Mouse (Mus musculus): ENCODE measurements around the gene Dlx1. TPM values are rescaled to one million over a fixed set of nuclear protein-coding genes. Genes with fewer than 3 reads are reported as not detected.

Dlx1 gene
- polyA plus RNA-seq, 1 experiment from 2014 or later: 13.6 TPM

DNA sequence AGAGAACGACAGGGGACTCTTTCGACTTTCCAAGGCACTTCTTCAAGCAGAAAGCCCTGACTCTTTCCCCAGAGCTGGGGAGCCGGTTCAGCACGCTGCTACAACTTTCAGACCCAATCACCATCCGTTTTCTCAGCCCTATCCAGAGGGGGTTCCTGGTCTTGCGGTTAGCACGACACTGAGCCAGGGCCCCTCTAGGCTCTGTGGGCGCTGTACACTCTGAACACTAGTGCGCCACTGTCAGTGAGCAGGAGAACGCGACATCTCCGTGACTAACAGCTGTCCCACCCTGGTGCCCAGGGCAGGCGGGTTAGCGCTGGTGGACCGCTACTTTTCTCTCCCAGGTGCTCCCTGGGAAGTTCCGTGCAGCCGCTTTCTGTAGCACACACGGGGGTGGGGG is 23.8 kb downstream of the Dlx1 start:
- peak; percentile 86 for DNase-seq (ENCODE audit: low spot score, missing footprints)
- 1% methylated on average over 18 of the region's 18 CpGs for WGBS

GRCm38 (mm10) chr2:71556071-71556470 is 28.2 kb downstream of the Dlx1 start:
- H3K9me3 ChIP-seq (ENCODE audit: control insufficient read depth, low read length): peaks cover 3% of the 10 kb centered on the region; the same call in 1 of the 2 replicates
- DNase-seq (ENCODE audit: low spot score, missing footprints) (peak; percentile 70), ATAC-seq (ENCODE audit: low FRiP score) (no peak)
- H3K36me3 ChIP-seq (ENCODE audit: control insufficient read depth, insufficient read depth, low read length): no peaks in the 10 kb centered on the region
- no peak overlapping the region for H3K9ac ChIP-seq (ENCODE audit: low read length)
- H3K4me3 ChIP-seq (ENCODE audit: low read depth, low read length): no peak overlapping the region
- H3K4me1 ChIP-seq (ENCODE audit: control insufficient read depth, insufficient read depth, low read length): no peaks in the 10 kb centered on the region; the same call in 1 of the 2 replicates
- peaks cover 16% of the 10 kb centered on the region for H3K27me3 ChIP-seq (ENCODE audit: control insufficient read depth, insufficient read depth, low read length)
- H3K27ac ChIP-seq (ENCODE audit: low read depth, low read length): no peak overlapping the region
- 68% methylated on average over 5 of the region's 5 CpGs for WGBS
- H3K4me2 ChIP-seq: no peak overlapping the region

More for the DNA sequence above, 23.8 kb downstream of the Dlx1 start:
- Histone ChIP-seq H3K4me1 (ENCODE audit: control insufficient read depth, insufficient read depth, low read length) (peaks cover 2% of the 10 kb centered on the region; the same call in 1 of the 2 replicates), H3K9me3 (ENCODE audit: control insufficient read depth, low read length) (no peaks in the 10 kb centered on the region), H3K4me3 (ENCODE audit: low read depth, low read length) (no peak overlapping the region), H3K27me3 (ENCODE audit: control insufficient read depth, insufficient read depth, low read length) (peaks cover 50% of the 10 kb centered on the region), H3K4me2 (peak overlapping the region; percentile 22; the same call in 1 of the 2 replicates), H3K9ac (ENCODE audit: low read length) (no peak overlapping the region), H3K36me3 (ENCODE audit: control insufficient read depth, insufficient read depth, low read length) (no peaks in the 10 kb centered on the region), H3K27ac (ENCODE audit: low read depth, low read length) (no peak overlapping the region)
- no peak for ATAC-seq (ENCODE audit: low FRiP score)

GRCm38 (mm10) chr2:71566466-71566865 is 38.6 kb downstream of the Dlx1 start:
- DNase-seq (ENCODE audit: low spot score, missing footprints) (no peak), ATAC-seq (ENCODE audit: low FRiP score) (no peak)
- Histone ChIP-seq H3K9ac (ENCODE audit: low read length) (no peak overlapping the region), H3K27ac (ENCODE audit: low read depth, low read length) (no peak overlapping the region), H3K4me3 (ENCODE audit: low read depth, low read length) (no peak overlapping the region), H3K27me3 (ENCODE audit: control insufficient read depth, insufficient read depth, low read length) (no peaks in the 10 kb centered on the region), H3K36me3 (ENCODE audit: control insufficient read depth, insufficient read depth, low read length) (no peaks in the 10 kb centered on the region), H3K4me2 (no peak overlapping the region), H3K4me1 (ENCODE audit: control insufficient read depth, insufficient read depth, low read length) (no peaks in the 10 kb centered on the region), H3K9me3 (ENCODE audit: control insufficient read depth, low read length) (no peaks in the 10 kb centered on the region)
- 84% methylated on average over 9 of the region's 9 CpGs for WGBS

GRCm38 (mm10) chr2:71573736-71574135 is 45.8 kb downstream of the Dlx1 start:
- H3K36me3 ChIP-seq (ENCODE audit: control insufficient read depth, insufficient read depth, low read length): no peaks in the 10 kb centered on the region
- no peak overlapping the region for H3K4me3 ChIP-seq (ENCODE audit: low read depth, low read length)
- ATAC-seq (ENCODE audit: low FRiP score): no peak
- no peak overlapping the region for H3K27ac ChIP-seq (ENCODE audit: low read depth, low read length)
- DNase-seq (ENCODE audit: low spot score, missing footprints): no peak
- no peaks in the 10 kb centered on the region for H3K27me3 ChIP-seq (ENCODE audit: control insufficient read depth, insufficient read depth, low read length)
- no peaks in the 10 kb centered on the region for H3K9me3 ChIP-seq (ENCODE audit: control insufficient read depth, low read length)
- H3K4me1 ChIP-seq (ENCODE audit: control insufficient read depth, insufficient read depth, low read length): no peaks in the 10 kb centered on the region
- H3K4me2 ChIP-seq: no peak overlapping the region
- 71% methylated on average over 4 of the region's 4 CpGs for WGBS
- no peak overlapping the region for H3K9ac ChIP-seq (ENCODE audit: low read length)

DNA sequence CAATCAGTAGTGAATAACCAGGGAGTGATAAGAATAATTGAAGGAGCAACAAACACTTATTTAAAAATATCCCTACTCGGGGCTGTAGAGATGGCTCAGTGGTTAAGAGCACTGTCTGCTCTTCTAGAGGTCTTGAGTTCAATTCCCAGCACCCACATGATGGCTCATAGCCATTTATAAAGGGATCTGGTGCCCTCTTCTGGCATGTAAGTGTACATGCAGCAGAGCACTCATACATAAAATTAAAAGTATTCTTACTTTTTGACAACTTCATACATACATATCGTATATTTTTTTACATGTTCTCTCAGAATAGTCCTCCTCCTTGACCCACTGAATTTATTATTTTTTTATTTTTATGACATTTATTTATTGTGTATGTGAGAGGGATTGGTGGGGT is 49.1 kb downstream of the Dlx1 start:
- 87% methylated on average over 2 of the region's 2 CpGs for WGBS
- no peak overlapping the region for H3K4me2 ChIP-seq
- H3K4me1 ChIP-seq (ENCODE audit: control insufficient read depth, insufficient read depth, low read length): peaks cover 3% of the 10 kb centered on the region; the same call in 1 of the 2 replicates
- no peaks in the 10 kb centered on the region for H3K27me3 ChIP-seq (ENCODE audit: control insufficient read depth, insufficient read depth, low read length)
- H3K27ac ChIP-seq (ENCODE audit: low read depth, low read length): no peak overlapping the region
- no peaks in the 10 kb centered on the region for H3K9me3 ChIP-seq (ENCODE audit: control insufficient read depth, low read length)
- no peak overlapping the region for H3K9ac ChIP-seq (ENCODE audit: low read length)
- no peaks in the 10 kb centered on the region for H3K36me3 ChIP-seq (ENCODE audit: control insufficient read depth, insufficient read depth, low read length)
- no peak overlapping the region for H3K4me3 ChIP-seq (ENCODE audit: low read depth, low read length)
- DNase-seq (ENCODE audit: low spot score, missing footprints): peak; percentile 54
- ATAC-seq (ENCODE audit: low FRiP score): no peak

DNA sequence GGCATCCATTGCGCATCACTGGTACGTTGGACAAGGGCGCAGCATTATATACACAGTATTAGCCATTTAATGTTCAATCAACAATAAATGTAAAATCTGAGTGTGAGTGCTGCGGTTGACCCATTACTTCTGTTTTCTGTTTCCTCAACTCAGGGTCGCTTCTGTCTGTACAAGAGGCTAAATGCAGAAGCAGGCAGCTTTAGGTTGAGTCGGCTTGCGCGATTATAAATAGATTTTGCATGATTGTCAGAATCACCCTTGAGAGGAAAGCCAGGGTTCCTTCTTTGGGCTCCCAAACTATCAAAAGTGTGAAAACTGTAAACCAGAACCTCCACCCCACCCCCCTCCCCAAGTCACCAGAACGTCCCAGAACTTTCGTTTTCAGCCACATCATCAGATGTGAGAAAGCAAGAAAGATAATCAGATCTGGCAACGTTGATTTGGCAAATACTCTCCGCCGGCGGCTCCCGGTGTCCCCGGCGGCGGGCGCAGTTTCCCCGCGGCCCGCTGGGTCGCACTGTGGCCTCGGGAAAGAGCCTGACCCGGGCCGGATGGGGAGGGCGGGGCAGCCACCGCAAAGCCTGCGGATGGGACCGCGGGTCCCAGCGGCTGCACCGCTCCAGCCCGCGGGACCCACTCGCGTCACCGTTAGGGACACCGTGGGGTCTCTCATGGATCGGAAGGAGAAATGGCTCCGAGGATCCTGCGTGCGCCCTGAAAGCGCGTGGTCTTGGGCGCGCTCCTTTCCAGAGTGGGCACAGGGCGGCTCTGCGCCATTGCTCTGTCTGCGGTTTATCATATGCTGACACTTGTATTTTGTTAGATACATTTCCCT is 52.9 kb downstream of the Dlx1 start:
- peaks cover 3% of the 10 kb centered on the region; the same call in 1 of the 2 replicates for H3K4me1 ChIP-seq (ENCODE audit: control insufficient read depth, insufficient read depth, low read length)
- DNase-seq (ENCODE audit: low spot score, missing footprints): peak; percentile 97
- peak overlapping the region; percentile 44 for H3K4me3 ChIP-seq (ENCODE audit: low read depth, low read length)
- no peaks in the 10 kb centered on the region for H3K27me3 ChIP-seq (ENCODE audit: control insufficient read depth, insufficient read depth, low read length)
- H3K9ac ChIP-seq (ENCODE audit: low read length): peak overlapping the region; percentile 65
- no peaks in the 10 kb centered on the region for H3K9me3 ChIP-seq (ENCODE audit: control insufficient read depth, low read length)
- no peaks in the 10 kb centered on the region for H3K36me3 ChIP-seq (ENCODE audit: control insufficient read depth, insufficient read depth, low read length)
- 12% methylated on average over 50 of the region's 50 CpGs for WGBS
- ATAC-seq (ENCODE audit: low FRiP score): peak; percentile 86
- H3K4me2 ChIP-seq: peak overlapping the region; percentile 58
- no peak overlapping the region for H3K27ac ChIP-seq (ENCODE audit: low read depth, low read length)

DNA sequence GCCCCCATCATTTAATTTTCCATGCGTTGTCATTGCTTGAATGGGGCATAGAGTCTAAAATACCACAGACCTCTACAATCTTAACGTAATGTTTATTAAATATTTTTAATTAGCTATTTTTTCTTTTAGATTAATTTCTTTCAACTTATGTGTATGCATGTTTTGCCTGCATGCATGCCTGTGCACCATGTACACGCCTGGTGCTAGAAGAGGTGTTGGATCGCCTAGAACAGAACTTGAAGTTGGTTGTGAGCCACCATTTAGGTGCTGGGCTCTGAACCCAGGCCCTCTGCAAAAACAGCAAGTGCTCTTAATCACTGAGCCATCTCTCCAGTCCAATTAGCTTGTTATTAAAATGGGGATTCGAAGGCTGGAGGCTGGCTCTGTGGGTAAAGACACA is 53.6 kb downstream of the Dlx1 start:
- peak overlapping the region; percentile 44 for H3K4me3 ChIP-seq (ENCODE audit: low read depth, low read length)

More for the DNA sequence above, 53.6 kb downstream of the Dlx1 start:
- 57% methylated on average over 5 of the region's 5 CpGs for WGBS
- Histone ChIP-seq H3K27me3 (ENCODE audit: control insufficient read depth, insufficient read depth, low read length) (no peaks in the 10 kb centered on the region), H3K9ac (ENCODE audit: low read length) (peak overlapping the region; percentile 65), H3K9me3 (ENCODE audit: control insufficient read depth, low read length) (no peaks in the 10 kb centered on the region), H3K4me2 (peak overlapping the region; percentile 58), H3K36me3 (ENCODE audit: control insufficient read depth, insufficient read depth, low read length) (no peaks in the 10 kb centered on the region), H3K27ac (ENCODE audit: low read depth, low read length) (no peak overlapping the region), H3K4me1 (ENCODE audit: control insufficient read depth, insufficient read depth, low read length) (peaks cover 3% of the 10 kb centered on the region; the same call in 1 of the 2 replicates)
- no peak for DNase-seq (ENCODE audit: low spot score, missing footprints)
- ATAC-seq (ENCODE audit: low FRiP score): peak; percentile 48; the same call in 1 of the 2 replicates

Other genes with a start within 250 kb of the Dlx1 start
- gene Slc25a12, start 160.4 kb upstream of the Dlx1 start, polyA plus RNA-seq (2014; fragmentation: Nextera tagmentation; extraction: Ambion mirVana): 39.3 and 43.2 TPM in 2 replicates
- 193 and 201 TPM in 2 replicates for gene Hat1, start 139.2 kb upstream of the Dlx1 start, polyA plus RNA-seq (2014; fragmentation: Nextera tagmentation; extraction: Ambion mirVana)
- 31.6 and 32.8 TPM in 2 replicates for gene Metap1d, start 74.8 kb upstream of the Dlx1 start, polyA plus RNA-seq (2014; fragmentation: Nextera tagmentation; extraction: Ambion mirVana)
- 4.7 and 5.8 TPM in 2 replicates for gene Dlx2, start 18.6 kb downstream of the Dlx1 start, polyA plus RNA-seq (2014; fragmentation: Nextera tagmentation; extraction: Ambion mirVana)
- 28.5 and 28.7 TPM in 2 replicates for gene Itga6, start 217.5 kb downstream of the Dlx1 start, polyA plus RNA-seq (2014; fragmentation: Nextera tagmentation; extraction: Ambion mirVana)

Data from midbrain, embryonic 11.5 days (tissue).